Mouse (Mus musculus) kidney, adult 8-10 months (tissue): ENCODE data around the gene Pacrg.

ENCODE experiments used
- DNase-seq, 2 experiments: peaks; one replicate each; pipeline ENCODE4 v3.0.0; 2022

Gene Pacrg

DNA sequence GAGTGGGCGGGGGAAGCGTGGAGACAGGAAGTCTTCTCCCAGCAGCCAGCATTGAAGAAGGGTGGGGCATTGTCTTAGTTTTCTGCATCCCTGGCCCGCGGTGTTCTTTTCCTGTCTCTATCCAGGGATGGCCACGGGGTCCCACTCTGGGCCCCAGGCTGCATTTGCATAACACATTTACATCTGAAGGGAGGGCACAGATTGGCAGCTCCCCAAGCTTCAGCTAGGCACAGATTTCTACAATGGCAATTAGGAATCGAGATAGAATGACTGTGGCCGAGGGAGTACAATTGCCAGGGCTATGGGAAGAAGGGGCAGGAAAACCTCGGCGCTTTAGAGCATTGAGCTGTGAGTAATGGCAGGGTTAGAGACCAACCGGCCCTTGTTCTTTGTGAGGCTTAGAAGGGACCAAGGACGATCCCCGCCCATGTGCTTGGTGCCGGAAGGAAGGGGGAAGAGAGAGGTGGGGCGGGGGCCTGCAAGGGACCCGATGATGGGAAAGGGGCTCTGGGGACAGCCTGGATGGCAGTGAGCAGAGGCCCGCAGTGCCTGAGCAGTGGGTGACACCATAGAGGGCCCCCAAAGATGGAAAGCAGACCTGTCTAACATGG is 398.5 kb downstream of the Pacrg start:
- no peak for DNase-seq

DNA sequence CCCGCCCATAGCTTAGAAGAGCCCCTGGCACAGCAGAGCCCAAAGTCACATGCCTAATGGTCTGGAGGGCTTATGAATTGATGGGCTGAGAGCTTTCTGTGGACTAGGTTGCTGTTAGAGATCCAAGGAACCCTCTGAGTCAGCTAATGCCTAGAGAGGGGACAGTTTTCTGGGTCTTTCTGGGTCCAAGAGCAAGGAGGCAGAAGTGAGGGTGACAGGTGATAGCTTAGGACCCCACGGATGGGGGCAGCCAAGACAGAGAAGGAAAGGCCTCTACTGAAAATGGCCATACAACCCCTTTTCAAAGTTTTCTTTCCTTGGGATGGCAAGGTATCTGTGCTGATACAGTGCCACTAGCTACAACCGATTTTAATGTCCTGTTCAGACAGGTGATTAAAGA is 399.1 kb downstream of the Pacrg start:
- DNase-seq: no peak

DNA sequence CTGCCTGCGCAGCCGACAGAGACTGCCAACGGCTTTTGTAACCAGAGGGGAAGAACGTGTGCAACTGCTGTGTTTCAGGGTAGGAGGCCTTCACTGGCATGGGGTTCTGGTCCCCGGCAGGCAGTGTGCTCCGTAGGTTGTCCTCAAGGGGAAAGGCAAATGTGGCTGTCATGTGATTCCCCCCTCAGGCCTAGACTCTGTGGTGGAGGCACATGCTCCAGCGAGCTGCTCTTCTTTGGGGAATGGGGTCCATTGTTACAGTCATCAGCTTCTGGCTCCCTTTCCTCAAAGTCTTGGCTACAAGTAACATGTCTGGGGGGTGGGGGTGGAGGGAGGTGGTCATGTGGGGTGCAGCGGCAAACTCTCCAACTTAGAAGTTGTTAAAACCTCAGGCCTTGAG is 400.3 kb downstream of the Pacrg start:
- no peak for DNase-seq

DNA sequence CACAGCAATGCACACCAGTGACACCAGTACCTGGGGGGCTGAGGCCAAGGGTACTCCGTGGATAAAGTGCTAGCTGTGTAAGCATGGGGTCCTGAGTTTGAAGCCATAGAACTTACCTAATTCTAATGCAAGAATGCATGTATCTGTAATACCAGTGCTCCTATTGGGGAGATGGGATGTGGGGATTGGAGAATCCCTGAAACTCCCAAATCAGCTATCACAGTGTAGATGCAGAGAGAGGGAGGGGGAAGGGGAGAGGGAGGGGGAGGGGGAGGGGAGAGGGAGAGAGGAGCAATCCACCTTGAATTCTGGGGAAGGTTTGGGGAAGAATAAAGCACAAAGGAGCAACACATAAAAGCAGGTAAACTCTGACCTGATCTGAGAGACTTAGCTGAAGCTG is 405.2 kb downstream of the Pacrg start:
- no peak for DNase-seq

DNA sequence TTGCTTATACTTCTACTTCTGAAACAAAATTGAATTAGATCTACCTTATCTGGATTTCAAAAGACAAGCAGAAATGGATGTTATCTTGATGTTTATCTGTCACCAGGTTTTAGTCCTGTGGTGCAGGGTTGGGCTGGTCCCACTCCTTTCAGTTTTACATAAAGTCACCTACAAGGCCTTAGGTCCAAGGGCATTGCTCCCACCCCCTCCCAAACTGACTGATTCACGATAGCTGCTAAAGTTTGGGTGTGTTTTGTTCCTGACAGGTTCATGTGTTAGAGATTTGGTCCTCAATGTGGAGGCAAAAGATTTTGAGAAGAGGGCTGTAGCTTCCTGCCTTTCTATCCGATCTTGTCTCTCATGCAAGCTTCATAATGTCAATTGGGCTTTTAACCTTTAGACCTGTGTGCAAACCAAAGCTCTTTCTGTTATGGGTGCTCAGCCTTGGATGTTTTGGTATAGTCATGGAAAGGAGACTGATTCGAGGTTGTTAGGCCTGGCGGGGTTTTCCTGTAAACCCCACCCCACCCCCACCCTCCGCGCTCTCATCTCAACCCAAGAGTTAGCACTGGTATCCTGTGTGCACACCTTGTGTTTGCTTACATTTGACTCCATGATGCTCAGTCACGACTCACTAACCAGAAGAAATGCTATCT is 407.5 kb downstream of the Pacrg start:
- DNase-seq: no peak

DNA sequence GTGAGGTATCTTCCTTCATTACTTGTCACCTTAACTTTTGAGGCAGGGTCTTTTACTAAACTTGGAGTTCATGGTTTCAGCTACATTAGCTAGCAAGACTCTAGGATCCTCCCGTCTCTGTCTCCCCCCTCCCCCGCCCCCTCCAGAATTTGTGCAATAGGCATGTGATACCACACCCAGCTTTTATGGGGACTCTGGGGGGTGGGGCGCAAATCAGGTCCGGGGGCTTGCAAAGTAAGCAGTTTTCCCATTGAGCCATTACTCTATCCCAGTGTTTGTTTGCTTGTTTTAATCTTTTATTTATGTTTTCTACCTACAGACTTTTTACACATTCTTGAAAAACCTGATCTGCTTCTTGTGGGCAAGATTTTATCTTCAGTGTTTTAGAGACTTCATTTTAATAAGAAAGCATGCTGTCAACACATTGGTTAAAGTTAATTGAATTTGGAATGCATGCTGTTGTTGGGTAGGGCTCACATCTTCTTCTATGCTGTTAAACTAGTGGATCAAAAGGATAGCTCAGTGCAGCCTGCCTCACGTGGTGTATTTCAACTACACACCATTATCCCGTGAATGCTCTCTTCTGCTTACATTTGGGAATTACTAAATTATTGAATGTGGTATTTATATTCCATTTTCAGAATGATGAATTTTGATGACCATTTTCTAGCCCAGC is 408.1 kb downstream of the Pacrg start:
- no peak for DNase-seq

DNA sequence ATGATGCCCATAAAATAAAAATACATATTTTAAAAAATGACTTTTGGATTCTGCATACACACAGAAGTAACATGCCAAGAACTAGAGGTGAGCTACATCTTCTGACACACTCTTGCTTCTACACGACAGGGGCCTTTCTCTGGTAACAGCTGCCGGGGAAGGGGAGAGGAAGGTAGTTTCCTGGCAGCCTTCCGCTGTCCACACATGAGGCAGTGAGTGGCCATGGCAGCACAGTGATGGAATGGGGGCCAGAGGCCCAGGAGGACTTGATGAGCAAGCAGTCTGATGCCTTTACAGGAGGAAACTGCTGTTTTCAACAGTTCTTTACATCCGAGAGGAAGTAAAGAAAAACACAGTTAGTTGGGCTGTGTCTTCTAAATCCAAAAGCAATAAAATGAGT is 409.3 kb downstream of the Pacrg start:
- DNase-seq: no peak

DNA sequence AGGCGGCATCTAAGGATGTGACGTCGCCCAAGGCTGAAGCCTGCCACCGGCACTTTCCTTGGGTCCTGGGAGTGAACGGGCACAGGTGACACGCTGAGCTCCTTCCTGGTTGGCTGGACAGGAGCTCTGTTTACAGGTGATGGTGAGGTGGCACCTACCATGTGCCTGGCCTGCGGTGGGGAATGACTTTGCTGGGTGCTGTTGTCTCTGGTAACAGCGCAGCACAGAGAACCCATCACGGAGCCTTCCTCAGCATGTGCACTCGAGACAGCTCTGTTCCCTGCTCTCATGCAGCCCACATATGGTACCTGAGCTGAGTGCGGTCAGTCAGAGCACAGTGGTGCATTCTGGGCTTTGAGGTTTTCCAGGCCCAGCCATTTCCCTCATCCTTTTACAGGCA is 410.7 kb downstream of the Pacrg start:
- DNase-seq: no peak

DNA sequence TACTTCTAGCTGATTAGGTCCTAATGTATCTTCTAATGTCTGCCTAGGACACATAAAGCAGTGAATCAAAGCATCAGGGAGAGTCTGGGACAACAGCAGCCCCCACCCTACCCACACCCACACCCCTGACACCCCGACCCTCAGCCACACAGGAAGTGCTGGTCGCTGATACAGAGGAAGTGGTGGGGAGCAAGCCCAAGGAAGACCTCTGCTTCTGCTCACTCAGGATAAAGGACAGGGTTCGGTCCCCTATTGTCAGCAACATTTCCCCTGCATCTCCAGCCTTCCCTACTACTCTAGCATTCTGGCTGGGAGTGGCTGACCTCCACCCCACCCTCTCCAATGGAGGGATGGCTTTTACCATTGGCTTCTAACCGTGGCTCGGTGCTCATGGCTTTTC is 414.8 kb downstream of the Pacrg start:
- no peak for DNase-seq

DNA sequence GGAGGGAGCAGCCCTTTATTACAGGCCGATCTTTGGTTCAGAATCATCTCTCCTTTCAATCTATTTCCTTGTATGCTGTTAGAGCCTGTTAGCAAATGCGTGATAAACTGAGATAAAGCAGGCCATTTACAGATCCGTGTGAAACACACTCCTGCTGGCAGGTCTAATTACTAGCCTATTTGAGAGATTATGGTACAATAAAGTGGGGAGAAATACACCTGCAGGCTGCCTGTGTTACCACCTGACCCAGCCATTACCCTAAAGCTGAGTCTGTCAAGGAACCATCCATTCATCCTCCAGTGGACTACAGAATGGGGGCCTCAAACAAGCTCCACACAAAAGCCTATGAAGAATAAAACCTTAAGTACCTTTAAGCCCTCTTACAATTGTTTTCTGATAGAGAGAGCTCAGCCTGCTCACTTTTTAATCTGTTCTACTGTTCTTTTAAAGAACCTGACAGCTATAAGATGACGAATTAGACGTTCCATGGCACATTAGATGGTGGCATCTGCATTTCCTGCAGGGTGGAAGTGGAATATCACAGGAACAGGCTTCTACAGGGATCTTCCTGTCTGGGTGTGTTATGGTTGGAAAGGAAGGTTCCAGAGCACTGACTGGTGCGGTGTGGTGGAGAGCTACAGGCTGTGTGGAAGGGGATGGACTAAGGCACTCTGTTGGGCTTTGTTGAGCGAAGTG is 422.4 kb downstream of the Pacrg start:
- no peak for DNase-seq

DNA sequence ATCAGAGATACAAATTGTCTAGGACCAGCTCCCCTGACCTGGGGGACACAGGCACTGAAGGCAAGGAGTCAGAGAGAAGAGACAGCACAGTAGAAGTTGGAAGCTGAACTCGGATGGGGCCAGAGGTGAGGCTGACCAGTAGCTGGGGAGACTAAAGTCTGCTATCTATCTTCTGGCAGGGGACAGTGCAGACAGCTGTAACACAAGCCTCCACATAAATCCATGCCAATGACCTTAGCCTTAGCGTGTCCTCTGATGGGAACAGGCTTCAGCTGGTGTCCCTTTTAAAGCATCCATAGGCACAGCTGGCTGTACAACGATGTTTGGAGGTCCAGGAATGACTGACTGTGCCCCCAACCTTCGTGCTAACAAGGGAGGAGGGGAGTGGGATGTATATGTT is 423.1 kb downstream of the Pacrg start:
- no peak for DNase-seq

DNA sequence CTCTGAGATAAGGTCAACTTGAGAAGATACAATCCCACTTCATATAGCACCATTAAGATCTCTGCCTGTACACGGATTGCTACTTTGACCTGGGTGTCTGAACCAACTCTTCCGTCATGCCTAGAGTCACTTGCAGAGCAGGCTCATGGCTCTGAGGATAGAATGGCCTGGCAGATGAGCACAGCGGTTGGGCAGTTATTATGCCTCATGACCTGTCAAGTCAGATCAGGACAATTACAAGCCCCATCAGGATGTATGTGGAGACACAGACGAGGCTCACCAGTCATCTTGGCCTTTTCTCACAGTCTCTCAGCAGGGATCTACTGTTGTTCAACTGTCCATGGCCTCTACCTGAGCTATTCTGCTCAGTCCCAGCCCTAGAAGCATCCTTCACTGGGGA is 424.0 kb downstream of the Pacrg start:
- no peak for DNase-seq

DNA sequence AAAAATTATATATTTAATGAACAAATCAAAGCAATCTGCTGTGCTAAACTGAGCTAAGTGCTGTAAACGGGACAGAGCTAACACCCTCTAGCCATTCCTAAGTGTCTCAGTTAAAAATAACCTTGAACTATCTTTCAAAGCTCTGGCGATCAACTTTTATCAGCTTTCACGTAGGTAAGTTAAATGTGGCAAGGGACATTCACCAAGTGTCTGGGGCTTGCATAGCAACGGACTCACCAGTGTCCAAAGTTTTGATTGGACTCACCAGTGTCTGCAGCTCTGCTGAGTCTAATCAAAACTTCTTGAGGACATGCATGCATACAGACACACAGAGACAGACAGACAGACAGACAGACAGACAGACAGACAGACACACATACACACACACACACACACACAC is 425.7 kb downstream of the Pacrg start:
- DNase-seq: no peak

DNA sequence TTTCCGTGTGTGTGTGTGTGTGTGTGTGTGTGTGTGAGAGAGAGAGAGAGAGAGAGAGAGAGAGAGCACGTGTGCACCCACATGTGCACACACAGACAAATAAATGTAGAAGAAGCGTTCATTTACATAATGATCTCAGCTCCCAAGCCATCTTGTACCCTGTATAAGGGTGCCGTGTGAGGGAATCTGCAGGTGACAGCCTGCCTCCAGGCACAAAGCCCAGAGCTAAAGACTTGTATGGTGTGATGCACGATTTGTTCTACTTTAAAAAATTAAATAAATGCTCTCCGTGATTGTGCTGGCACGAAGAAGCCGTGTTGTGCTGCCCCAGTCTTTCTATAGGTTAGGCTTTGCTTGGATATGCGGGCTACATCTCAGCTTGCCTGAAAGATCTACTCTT is 426.2 kb downstream of the Pacrg start:
- no peak for DNase-seq

DNA sequence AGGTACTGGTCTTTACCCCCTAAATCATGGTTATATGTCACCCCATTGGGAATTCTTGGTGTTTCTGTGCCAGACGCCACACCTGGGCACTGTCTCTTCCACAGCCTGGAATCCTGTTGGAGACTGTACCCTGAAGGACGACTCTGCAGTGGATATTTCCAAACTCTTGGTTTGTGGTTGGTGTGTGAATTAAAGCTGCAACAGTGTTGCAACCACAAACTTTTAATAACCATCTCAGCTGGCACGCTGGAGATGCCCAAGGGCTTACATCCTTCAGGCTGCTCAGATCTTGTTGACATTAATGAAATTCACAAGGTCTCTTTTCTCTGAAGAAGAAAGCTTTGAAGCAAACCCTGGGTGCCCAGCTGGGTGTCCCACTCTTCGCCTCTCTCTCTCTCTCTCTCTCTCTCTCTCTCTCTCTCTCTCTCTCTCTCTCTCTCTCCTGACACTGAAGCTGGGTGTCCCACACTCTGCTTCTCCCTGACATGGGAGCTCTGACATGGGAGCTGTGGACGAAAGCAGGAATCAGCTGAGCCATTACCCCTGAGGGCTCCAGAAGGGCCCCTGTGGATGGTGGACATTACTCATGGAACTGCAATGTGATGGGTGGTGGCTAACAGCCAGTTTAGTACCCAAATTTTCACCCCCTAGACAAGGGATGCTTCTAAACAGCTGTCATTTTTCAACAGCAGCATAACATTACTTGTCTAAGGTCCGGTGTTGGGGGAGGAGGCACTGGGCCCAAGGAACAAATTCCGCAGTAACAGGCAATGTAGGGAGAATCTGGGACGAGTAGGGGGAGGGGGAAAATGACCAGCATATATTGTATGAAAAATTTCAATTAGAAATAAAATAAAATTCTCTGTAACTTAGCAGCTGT is 429.3 kb downstream of the Pacrg start:
- DNase-seq: no peak

DNA sequence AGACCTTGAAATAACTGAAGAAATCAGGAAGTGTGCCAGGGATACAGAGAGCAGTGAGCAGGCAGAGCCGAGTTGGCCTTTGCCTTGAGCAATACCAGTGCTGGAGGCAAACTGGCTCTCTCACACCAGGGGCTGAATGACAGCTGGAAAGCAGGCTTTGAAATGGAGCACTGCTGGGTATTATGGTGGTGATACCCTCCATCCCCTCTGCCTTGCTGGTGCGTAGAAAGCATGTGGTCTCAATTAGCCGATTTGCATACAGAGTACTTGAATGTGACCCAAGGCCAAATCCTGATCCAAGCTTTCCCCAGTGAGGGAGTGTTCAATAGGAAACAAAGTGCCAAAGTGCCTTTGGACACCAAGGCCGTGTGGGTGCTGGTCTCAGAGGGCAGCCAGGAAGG is 431.4 kb downstream of the Pacrg start:
- peak in 1 of 2 experiments; percentile 23 for DNase-seq

DNA sequence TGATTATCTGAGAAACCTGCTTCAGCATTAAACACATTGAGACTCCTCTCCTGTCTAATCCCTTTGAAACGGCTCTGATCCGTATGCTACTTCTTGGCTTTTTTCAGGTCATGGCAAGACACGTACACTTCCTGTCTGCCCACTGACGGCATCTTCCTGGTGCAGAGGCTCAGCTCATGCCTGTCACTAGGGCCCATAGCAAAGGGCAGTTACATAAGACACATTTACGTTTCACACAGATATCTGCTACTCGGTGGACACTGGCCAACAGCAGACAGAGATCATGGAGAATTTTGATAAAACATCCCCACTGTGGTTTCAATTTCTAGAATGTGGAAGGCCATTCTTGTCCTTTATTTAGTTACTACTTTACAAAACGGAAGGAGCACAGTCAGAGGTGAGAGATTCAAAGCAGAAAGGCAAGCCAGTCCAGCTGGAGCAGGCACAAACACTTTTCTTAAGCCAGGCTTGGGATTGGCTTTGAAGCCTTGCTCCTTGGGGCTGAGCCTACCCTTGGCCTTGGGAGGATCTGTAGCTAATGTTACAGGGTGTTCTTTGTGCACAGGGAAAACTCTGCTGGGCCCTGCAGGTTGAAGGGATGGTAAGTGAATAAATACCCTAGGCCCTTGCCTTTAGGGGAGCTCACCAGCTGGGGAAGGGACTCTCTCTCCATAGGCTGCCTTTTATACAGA is 432.9 kb downstream of the Pacrg start:
- DNase-seq: no peak

DNA sequence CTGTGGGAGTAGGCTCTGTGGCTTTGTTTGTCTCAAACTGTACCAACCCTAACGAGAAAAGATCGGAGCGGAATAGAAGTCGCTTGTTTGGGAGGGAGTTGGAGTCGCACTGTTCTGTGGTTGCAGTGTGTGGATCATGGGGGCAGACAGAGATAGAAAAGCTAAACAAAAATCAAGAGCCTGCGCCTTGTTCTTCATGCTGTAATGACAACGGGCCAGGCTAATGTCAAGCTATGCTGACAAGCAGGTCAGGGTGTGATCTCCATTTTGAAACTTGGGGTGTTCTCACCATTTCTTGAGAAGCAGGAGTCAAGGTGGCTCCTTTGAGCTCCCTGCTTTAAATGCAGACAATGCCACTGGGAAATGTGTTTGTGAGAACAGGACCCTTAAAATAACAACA is 433.8 kb downstream of the Pacrg start:
- DNase-seq: no peak

DNA sequence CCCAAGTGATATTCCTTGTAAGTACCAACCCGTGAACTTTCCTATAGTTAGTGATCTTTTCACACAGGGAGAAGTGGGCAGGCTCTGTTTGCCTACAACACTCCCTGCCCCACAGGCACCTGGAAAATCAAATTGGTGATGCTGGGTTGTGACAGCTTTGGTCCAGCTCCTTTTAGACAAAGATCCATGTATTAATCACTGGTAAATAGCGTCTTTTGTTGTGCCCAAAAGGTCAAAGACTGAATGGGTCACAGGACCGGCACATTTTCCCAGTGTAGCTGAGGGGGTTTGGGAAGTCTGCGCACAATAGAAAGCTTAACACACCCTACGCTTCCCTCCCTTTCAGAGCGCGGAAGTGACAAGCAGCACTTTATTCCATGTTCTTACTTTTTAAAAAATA is 434.2 kb downstream of the Pacrg start:
- no peak for DNase-seq

DNA sequence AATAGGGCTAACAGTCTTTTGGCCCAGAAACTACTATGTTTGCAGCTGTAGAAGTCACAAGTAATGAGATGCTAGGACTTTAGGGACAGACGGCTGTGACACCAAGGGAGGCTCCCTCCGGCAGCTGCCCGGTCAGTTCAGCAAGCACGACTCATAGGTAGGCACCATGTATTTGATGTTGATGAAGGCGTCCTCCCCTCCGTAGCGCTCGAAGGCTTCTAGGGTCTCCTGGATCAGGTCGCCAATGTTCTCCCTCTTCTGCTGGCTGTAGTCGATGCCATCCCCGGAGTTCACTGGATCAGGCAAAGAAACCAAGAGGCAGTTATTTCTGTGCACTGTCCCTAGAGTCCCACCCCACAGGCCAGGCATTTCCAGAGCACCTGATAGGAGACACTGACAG is 436.9 kb downstream of the Pacrg start:
- no peak for DNase-seq

DNA sequence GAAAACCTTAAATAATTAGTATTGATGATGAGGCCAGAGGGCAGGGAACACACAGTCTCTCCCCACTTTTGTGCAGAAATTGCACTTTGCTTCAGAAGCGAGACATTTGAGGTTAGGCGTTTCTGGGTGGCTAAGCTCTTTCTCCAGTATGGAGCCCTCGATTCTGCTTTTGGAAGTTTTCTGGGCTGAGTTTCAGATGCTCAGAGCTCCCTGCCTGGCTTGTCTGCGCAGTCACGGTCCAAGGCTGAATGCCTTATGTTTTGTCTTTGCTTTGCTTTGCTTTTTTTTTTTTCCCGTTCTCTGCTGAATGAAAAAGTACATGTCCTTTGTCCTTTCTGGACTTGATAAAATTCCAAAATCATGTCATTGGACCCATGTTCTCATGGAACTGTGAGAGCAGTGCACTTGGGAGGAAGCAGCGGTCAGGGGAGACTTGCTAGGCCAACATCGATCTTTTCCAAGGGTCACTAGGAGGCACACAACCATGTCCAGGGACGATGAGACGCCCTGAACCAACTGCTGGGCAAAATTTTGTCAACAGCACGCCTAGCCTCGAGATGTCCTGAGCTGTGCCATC is 438.0 kb downstream of the Pacrg start:
- no peak for DNase-seq

DNA sequence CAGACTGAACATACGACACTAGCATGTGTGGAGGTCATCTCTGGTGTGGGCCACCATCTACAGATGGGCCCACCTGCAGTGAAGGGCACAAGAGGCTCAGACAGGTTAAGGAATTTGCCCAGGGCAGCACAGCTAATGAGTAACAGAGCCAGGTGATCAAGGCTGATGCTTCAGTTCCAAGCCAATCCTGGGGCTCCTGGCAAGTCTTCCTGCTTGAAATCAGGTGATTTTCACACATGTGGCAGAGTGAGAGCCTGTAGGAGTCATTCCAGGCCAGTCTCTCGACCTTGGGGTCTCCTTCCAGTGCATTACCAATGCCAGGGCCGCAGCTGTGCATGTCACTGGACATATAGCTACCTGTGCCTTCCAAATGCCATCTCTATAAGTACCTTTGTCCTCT is 438.6 kb downstream of the Pacrg start:
- peak; percentile 25 to 47 for DNase-seq
